Mouse (Mus musculus): ENCODE data around the gene Wnt6.

Wnt6 gene

GRCm38 (mm10) chr1:74778934-74779486 lies 7.3 kb downstream of the Wnt6 start:
- no peak for DNase-seq

GRCm38 (mm10) chr1:74782045-74782444 lies 10.4 kb downstream of the Wnt6 start:
- DNase-seq, result no peak

GRCm38 (mm10) chr1:74783554-74783953 lies 11.9 kb downstream of the Wnt6 start:
- no peak for DNase-seq

GRCm38 (mm10) chr1:74784041-74784759 lies 12.5 kb downstream of the Wnt6 start:
- peak; percentile 56 to 78 for DNase-seq

GRCm38 (mm10) chr1:74787846-74788245 lies 16.2 kb downstream of the Wnt6 start:
- peak; percentile 89 to 91 for DNase-seq

GRCm38 (mm10) chr1:74788603-74789176 lies 17.0 kb downstream of the Wnt6 start:
- no peak for DNase-seq

- no peak for DNase-seq
Measured at GRCm38 (mm10) chr1:74790095-74790494, 18.4 kb downstream of the Wnt6 start.

GRCm38 (mm10) chr1:74791249-74791648 lies 19.6 kb downstream of the Wnt6 start, which contains the start of gene Wnt10a:
Gene Wnt10a (plus strand): TSS chr1:74791516.
- peak in 1 of 2 experiments; percentile 30 for DNase-seq

GRCm38 (mm10) chr1:74792831-74793660 lies 21.4 kb downstream of the Wnt6 start:
- DNase-seq, result peak in 1 of 2 experiments; percentile 38

GRCm38 (mm10) chr1:74794487-74795144 lies 22.9 kb downstream of the Wnt6 start:
- DNase-seq, result no peak

- peak in 1 of 2 experiments; percentile 50 for DNase-seq
Measured at GRCm38 (mm10) chr1:74795145-74795529, 23.4 kb downstream of the Wnt6 start.

GRCm38 (mm10) chr1:74797459-74797858 lies 25.8 kb downstream of the Wnt6 start:
- DNase-seq, result peak; percentile 54 to 68

- DNase-seq, result no peak
Measured at GRCm38 (mm10) chr1:74800424-74800888, 28.8 kb downstream of the Wnt6 start.

GRCm38 (mm10) chr1:74801631-74802140 lies 30.0 kb downstream of the Wnt6 start:
- DNase-seq, result no peak

GRCm38 (mm10) chr1:74802795-74803656 lies 31.3 kb downstream of the Wnt6 start:
- peak; percentile 56 to 58 for DNase-seq

- DNase-seq, result no peak
Measured at GRCm38 (mm10) chr1:74804211-74804870, 32.6 kb downstream of the Wnt6 start.

GRCm38 (mm10) chr1:74805340-74805835 lies 33.7 kb downstream of the Wnt6 start:
- DNase-seq, result no peak

GRCm38 (mm10) chr1:74805843-74806242 lies 34.2 kb downstream of the Wnt6 start:
- no peak for DNase-seq

- no peak for DNase-seq
Measured at GRCm38 (mm10) chr1:74806360-74807311, 34.9 kb downstream of the Wnt6 start.

Measured in cerebellum, postnatal 14 days (tissue).